Mouse (Mus musculus): ENCODE measurements around the gene Neb.

Gene Neb

DNA sequence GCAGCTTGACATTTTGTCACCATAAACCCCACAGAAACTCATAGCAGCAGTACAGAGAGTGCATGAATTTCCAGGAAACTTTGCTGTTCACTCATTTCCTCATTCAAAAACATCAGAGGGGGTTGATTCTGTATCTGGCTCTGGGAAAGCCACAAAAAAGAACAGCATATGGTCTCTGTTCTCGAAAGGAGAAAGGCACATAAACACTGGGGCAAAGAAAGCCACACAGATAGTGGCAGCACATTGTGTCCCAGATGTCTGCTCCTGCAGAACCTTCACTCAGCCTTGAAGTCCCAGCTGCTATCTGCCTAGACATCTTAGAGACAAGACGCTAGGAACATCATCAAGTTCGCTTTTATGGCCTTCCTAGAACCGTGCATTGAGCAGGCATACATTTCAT is 67.5 kb downstream of the Neb start:
- no peak for DNase-seq (ENCODE audit: low read depth, low spot score)

DNA sequence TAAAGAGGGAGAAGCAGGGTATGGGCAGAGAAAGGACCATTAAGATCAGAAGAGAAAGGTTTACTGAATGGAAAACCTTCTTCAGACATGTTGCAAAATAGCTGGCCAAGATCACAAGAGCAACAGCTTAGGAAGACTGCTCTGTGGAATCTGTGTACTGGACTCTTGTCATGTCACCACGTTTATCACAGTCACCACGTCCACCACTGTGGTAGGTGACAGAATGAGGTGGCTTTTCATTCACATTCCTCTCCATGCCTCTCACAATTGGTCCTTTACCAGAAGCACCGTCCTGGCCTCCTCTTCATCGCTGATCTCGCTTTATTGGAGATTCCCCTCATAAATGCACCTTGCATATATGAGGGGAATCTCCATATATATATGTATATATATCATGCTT is 71.6 kb downstream of the Neb start:
- DNase-seq (ENCODE audit: low read depth, low spot score): no peak

DNA sequence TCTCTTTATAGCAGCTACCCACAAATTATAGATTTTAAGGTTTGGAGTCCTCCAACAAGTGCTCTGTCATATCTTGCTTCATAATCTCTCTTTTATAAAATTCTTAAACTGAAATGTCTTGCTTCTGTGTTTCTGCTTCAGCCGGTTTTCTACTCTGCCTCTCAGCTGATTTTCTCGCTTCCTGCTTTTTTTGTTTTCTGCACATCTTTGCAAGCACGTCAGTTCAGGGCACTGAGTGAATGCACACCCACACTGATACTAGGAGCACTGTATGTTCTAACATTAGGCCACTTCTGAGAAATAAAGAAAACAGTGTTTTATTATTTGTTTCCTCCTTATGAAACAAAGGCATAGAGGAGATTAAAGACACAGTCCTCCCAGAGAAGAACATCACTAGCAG is 73.7 kb downstream of the Neb start:
- DNase-seq (ENCODE audit: low read depth, low spot score): no peak

DNA sequence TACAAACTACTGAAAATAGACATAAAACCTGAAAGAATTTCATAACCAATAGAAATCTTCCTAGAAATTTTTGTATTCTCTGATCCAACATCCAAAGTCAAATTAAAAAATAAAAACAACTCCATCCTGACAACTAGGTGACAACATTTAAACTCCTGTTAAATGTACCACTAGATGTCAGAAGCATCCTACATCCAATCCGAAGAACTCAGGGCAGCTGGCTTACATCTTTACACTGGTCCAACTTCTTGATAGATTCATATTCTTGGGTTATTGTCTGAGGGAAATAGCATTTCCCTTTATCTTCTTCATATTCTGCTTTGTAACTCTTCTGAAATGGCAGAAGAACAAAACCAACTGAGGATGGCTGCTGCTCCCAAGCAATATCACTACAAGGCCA is 74.9 kb downstream of the Neb start:
- DNase-seq (ENCODE audit: low read depth, low spot score): peak; percentile 14

DNA sequence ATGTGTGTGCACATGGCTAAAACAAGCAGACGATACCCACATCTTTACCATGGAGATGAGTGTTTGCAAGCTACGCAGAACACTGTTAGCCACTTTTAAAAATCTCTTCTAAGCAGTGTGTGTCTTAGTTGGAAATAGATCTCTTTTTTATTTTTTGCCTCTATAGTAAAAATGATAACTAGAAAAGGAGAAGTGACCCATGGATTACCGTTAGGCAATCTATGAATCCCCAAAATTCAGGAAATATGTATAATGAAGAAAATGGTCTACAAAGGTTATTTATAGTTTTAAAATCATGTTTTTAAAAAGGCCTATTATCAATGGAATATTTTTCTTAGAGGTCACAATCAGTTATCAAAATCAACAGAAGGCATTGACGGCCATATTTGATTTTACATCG is 80.3 kb downstream of the Neb start:
- DNase-seq (ENCODE audit: low read depth, low spot score): no peak

DNA sequence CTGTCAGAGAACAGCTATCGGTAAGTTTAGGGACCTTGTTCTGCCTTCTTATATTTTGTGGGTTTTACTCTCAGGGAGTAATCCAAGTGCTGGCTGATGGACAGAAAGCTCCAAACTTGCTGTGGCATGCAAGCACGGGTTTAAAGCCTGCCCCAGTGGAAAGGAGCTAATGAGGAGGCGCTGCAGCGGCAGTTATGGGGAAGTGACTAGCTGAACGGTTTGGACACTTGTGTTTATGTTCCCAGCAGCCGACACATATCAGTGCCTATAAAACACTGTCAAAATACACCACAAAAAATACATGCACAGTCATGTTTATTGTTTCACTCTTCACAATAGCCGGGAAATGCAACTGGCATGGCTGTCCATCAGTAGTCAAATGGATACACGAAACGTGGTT is 81.5 kb downstream of the Neb start:
- DNase-seq (ENCODE audit: low read depth, low spot score): no peak

DNA sequence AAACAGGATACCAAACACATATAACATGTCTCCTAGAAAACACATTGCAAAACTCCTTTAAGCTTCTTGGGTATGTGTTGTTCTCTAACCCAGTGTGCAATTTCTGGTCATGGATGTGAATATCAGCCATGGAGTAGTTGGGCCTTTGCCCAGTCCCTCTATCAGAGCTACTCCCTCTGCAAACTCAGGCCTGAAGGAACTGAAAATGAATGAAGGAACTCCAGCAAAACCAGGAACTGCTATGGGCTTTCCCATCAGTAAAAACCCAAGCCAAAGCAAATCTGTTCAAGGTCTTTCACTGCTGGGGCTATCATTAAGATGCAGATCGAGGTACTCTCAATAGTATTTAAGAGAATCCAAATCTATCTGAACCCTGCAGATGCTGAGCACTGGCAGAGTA is 90.8 kb downstream of the Neb start:
- DNase-seq (ENCODE audit: low read depth, low spot score): no peak

DNA sequence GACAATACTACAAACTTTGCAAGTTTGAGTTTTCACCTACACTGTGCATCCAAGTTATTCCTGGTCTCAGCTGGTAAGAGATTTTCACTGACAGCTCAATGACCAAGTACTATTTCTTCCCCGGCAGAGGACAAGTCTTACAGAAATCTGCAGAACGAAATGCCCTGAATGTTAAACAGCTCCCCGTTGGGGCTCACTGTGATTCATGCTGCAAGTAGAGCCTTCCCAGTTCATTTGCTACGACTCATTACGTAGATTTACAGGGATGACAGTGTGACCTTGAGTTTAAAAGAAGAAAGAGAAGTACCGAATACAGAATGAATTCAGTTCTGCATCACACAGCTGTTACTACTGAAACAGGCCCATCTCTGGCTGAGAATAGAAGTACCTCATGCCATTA is 91.9 kb downstream of the Neb start:
- no peak for DNase-seq (ENCODE audit: low read depth, low spot score)

DNA sequence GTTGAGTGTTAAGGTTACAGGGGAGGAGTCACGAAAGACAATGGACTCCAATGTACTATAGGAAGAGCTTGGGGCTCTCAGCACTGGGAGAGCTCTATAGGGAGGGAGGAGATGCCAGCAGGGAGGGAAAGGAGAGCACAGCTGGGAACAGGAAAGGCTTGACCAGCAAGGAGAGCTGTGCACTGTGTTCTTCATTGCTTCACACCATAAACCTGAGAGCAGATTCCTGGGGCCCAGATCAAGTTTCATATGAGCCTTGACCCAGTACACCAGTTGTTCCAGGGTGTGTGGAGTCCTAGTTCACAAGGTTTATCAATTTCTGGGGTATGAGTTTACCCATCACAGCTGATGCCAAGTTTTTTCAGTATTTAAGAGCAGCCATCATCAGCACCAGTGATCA is 106.1 kb downstream of the Neb start:
- no peak for DNase-seq (ENCODE audit: low read depth, low spot score)

DNA sequence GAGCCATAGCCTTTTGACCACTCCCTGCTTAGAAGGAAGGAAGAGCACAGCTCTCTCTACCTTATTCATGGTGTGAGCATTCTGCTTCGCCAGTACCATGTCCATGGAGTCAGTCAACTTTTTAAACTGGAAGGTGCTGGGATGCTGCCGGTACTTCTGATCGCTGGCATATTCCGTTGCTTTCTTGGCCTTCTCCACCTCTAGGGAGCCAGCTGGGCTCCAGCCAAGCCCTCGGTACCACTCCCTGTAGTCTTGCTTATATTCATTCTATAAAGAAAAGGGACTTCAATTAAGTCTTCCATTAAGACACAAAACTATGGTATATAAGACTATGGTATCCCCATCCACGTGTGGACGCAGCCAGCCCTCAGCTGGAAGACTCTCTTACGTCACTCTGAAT is 107.4 kb downstream of the Neb start:
- DNase-seq (ENCODE audit: low read depth, low spot score): no peak

DNA sequence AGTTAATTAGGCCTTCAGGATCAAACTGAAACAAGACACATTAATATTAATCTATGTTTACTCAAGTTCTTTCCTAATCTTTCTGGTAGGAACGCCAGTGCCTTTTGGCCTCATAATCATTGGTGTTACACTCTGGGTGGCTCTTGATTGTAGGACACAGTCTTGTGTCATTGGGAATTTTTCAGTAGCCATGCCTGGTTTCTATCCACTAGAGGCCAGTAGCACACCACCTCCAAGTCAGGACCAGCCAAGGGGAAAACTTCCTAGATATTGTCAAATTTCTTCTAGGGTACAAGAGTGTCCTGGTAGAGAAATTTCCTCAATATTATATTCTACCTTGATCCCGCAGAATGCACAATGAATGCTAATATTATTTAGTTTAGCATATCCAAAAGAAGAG is 116.1 kb downstream of the Neb start:
- peak; percentile 68 for DNase-seq (ENCODE audit: low read depth, low spot score)

DNA sequence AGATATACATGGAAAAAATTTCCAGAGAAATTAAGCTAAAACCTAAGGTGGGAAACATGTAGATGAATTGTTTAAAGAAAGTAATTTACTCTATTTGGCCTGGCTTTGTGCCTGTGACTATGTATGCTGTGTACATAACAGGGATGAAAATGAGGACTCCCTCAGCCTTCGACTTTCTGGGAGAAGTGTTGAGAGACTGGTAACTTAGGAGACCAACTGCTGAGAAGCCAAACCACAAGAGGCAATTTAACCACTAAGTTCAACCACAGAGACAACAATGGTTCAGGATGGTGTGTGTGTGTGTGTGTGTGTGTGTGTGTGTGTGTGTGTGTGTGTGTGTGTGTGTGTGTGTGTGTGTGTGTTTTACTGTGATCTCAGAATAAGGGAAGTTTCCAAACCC is 126.2 kb downstream of the Neb start:
- DNase-seq (ENCODE audit: low read depth, low spot score): no peak

DNA sequence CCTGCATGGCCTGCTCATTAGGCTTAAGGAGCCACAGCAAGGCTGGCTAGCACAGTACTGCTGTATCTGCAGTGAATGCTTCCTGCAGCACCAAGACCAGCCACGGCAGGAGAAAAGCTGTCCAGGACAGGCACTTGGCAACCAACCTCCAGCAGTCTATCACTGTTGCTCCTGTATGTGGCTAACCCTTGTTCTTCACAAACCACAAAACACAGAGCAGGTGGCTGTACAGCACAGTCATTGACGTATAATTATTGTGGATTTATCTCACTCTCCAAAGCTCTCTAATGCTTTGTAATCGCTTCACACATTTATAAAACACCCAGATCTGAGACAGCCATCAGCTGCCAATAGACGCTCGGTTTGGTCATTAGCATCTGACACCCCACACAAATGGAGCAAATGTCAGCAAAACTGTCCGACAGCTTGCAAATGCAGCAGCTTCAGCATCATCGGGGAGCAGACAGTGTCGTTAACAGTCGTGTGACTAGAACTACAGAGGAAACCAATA is 129.9 kb downstream of the Neb start:
- no peak for DNase-seq (ENCODE audit: low read depth, low spot score)

DNA sequence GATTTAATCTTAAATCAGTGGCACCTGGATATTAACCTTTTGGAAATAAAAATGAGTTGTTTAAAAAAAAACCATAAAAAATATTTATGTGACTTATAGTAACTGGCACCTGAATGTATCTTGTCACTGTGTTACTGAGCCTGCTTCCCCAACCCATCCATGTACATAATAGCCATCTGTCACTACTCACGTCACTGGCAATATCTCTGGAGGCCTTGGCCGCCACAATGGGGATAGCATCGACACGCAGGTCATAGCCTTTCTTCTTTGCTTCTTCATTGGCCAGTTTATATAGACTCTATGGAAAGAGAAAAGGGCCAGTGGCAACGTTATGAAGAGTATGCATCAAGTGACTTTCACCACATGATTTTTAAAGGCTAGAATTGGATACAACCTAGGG is 133.2 kb downstream of the Neb start:
- DNase-seq (ENCODE audit: low read depth, low spot score): no peak

DNA sequence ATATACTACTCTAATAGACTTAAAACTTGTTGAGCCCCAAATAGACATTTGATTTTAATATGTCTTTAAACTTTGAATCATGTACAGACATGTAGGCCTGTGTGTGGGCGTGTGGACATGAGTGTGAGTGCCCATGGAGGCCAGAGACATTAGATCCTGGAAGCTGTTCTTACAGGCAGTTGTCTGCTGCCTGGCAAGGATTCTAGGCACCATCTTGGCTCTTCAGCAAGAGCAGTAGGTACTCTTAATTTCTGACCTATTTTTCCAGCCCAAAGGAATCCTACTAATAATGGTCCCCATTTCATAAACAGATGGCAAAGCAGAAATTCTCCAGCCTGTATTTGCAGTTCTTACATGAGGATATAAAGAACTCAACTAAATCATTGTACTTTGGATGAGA is 135.6 kb downstream of the Neb start:
- no peak for DNase-seq (ENCODE audit: low read depth, low spot score)

DNA sequence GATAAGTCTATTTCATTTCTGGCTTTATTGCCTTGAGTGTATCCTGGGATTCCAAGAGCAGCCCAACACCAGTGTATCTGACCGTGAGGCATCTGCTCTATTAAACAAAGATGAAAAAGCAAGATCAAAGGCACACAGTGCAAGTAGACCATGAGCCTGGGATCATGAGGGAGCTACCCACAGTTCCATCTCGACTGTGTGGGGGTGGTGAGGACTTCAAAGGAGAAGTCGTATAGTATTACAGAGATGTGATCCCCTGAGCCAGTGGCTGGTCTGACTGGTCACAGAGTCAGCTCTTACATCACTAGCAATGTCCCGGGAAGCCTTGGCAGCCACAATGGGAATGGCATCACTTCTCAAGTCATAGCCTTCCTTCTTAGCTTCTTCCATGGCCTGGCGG is 140.4 kb downstream of the Neb start:
- DNase-seq (ENCODE audit: low read depth, low spot score): no peak

DNA sequence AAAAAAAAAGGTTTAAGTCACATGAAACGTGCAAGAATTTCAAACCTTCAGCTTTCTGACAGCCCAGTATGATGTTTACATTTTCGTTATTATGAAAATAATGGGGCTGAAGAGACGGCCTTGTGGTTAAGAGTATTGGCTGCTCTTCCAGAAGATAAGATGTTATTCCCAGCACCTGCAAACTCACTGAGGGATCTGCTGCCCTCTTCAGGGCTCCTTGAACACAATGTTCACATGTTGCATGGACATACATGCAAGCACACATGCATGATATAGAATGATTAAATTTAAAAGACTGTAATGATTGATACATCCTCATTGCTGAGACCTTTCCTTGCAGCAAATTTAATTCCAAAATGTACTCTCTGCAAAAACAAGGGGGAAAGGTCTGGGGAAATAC is 150.7 kb downstream of the Neb start:
- peak; percentile 46 for DNase-seq (ENCODE audit: low read depth, low spot score)

DNA sequence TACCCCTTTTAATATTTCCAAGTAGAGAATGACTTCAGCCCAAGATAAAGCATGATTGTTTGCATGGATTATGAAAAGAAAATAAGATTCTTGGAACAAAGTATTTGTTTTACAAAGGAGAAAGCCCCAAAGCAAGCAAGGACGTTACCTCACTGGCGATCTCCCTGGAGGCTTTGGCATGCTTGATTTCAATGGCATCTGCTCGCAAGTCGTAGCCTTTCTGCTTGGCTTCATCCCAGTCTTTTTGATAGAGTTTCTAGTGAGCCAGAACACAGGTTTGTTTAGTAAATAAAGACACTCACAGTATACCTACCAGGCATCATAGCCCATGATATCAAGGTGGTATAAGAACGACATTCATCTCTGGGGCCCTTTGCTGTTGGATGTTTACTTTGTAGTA is 153.9 kb downstream of the Neb start:
- no peak for DNase-seq (ENCODE audit: low read depth, low spot score)

DNA sequence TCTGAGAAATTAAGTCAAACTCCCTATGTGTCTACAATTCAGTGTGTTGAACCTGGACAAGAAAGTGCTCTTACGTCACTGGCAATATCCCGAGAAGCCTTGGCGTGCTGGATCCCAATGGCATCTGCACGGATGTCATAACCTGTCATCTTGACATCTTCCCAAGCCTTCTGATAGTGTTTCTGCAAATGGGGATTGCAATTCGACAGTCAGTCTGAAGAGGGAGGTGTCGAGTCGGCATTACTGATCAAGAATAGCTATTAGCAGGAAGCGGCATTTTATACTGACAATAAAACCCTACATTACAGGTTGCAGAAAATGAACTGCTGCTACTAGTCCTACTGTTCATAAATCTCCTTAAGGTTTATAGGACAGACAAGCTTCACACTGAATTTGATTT is 158.2 kb downstream of the Neb start:
- peak; percentile 69 for DNase-seq (ENCODE audit: low read depth, low spot score)

DNA sequence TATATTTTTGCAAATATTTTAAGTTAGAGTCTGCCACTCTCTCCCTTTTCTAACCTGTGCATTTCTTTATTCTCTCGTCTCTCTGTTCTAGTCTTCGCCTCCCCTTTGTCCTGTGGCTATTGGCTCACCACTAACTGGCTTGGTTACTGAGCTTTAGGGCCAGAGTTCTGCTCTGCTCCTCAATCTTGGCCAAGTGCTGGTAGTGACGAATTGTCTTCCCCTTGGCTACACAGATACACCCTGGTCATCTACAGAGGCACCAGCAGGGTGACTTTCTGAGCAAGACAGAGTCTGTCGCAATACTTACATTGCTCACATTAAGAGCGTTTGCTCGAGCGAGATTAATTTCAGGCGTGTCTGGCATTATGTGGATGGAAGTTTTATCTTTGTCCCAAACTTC is 162.3 kb downstream of the Neb start:
- peak; percentile 7 for DNase-seq (ENCODE audit: low read depth, low spot score)

DNA sequence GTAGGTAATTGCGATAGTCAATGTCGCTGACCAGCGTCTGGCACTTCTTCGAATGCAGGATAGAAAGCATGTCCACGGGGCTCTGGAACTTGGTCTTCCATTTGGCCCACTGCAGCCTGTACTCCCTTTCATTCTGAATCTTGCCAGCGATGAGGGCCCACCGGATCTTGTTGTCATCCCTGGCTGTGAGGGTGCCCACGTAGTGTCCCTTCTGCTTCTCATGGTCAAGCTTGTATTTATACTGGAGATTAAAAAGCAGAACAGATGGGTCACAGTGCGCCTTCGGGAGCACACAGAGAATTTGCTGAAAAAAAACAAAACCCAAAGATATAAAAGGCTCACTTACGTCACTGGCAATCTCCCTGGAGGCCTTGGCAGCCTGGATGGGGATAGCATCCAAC is 165.7 kb downstream of the Neb start:
- DNase-seq (ENCODE audit: low read depth, low spot score): no peak

DNA sequence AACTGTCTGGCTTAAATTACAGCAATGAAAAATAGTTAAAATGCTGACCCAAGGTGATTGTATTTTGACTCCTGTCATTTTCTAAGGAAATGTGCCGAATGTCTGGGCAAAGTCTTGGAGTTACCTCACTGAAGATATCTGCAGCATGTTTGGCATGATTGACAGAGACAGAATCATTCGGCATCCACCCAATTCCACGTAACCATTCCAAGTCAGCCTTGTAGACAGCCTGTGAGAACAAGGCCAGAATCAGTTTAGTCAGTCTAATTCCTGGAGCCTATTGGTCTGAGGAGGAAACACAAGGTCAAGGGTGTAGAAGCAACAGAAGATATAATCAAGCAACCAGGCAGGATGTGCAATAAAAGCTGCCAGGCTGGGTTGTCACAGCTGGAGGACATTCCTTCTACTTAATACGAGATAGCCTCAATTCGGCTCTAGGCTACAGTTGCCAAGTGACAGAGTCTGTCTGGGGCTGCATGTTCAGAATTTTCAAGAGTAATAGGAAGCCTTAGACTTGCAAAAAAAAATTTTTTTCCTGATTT is 166.8 kb downstream of the Neb start:
- DNase-seq (ENCODE audit: low read depth, low spot score): no peak

DNA sequence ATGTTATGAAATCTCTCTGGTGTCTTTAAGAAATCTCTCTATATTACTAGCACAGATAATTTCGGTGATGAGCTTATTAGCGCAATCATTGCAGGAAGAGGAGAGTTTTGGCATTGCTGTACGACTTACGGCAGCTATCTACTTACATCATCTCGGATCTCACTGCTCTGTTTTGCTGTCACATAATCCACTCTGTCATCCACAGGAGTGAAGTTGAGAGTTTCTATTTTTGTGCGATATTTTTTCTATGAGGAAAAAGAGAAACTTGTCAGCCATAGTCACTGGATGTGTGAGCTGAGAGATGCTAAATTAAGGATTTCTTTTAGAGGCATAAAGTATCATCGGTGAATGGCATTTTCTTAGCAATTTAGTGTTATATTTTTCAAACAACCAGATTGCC is 167.6 kb downstream of the Neb start:
- no peak for DNase-seq (ENCODE audit: low read depth, low spot score)

DNA sequence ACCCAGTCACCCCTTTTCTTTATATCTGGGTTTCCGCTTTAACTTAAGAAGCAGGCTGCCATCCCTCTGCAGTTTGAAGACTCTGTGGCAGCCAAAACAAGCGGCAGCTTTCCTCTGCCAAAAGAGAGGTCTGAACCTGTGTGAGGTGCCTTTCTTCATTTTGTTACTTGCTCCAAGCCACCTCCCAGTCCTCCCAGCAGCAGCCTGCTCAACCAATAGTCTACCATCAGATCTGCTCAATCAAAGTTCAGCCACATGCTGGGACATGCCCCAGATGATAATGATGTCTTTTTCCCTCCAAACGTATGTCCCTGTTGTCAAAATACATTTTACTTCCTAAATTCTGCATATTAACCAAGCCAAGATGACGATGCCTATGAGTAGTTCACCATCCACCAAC is 173.3 kb downstream of the Neb start:
- DNase-seq (ENCODE audit: low read depth, low spot score): no peak

DNA sequence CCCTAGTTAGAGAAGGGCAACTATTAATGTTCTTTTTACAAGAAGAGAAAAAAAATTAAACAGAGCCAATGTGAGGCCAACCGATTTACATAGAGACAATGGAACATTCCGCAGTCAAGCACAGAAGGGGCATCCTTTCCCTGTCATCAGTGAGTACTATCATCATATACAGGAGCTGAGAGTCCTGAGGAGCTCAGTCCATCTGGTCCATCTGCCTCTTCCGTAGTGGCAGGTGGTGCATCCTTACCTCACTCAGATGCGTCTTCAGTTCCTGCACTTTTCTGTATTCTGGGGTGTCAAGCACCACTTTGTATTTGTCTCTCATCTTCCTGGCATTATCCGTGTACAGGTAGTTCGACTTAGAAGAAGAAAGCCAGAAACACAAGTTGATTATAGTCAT is 184.6 kb downstream of the Neb start:
- no peak for DNase-seq (ENCODE audit: low read depth, low spot score)
